Mouse (Mus musculus): ENCODE results near the gene Gsc2. TPM values are rescaled to one million over a fixed set of nuclear protein-coding genes. Genes with fewer than 3 reads are reported as not detected.

Gene Gsc2
- polyA plus RNA-seq, 1 experiment, result not detected

DNA sequence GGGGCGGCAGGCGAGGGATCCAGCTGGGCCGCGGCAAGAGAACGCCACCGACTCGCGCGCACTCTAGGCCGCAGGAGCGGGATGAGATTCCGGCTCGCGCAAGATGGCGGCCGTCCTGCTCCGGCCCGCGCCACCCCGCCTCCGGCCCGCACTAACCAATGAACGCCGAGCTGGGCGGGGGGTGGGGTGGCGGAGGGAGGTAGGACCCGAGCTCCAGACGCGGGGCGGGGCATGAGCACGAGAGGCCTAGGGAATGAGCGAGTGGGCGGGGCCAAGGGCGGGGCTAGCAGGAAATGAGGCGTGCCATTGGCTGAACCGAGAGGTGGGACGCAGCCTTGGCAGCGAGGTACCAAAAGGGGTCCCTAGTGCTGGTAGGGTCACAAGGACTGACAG is 23.3 kb downstream of the Gsc2 start, which contains the start of gene Gm20518:
Gene Gm20518 (minus strand): TSS at position 105 of the 393 bp plus-strand sequence.
- peaks cover 15% of the 10 kb centered on the region for H3K4me1 ChIP-seq (ENCODE audit: control insufficient read depth, insufficient read depth, low read length)
- TF ChIP-seq CTCF (IDR thresholded peaks at IDR 0.05; ENCODE audit: low read depth, low read length), result no peak
- TF ChIP-seq POLR2A (IDR thresholded peaks at IDR 0.05; ENCODE audit: borderline replicate concordance, low read depth, low read length), result no peak
- peak within 1 kb of the TSS; percentile 56 for H3K27ac ChIP-seq (ENCODE audit: insufficient read depth, low read depth, low read length)
- peak within 1 kb of the TSS; percentile 98 for H3K4me3 ChIP-seq (ENCODE audit: insufficient read depth, low read length)

DNA sequence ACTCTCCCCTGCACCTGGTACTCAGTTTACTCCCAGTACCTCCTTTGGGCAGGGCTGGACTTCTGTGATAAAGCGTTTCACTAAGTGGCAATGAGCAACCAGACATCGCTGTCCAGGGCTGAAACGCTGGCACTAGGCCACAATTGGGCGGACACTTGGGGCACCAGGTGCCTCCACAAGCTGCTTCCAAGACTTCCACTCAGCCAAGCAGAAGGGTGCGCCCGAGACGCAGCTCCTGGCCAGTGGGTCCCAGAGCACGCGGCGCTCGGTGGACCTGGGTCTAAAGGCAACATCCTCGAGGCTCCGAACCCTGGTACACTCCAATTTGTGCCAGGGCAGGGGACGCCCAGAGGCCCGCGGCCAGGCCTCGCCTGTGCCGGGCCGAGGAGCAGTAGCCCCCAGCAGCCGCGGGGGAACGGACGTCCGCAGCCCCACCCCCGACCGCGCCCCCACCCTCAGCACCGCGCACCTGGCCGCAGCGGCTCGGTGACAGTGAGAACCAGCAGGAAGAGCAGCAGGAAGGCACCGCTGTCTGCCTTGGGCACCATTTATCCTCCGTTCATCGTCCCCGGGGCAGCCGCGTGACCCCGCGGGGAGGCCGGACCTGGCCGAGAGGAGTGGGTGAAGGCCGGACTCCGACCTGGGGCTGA is 23.8 kb downstream of the Gsc2 start:
- Histone ChIP-seq H3K27ac (ENCODE audit: insufficient read depth, low read depth, low read length) (peak overlapping the region; percentile 56), H3K4me3 (ENCODE audit: insufficient read depth, low read length) (peak overlapping the region; percentile 98), H3K4me1 (ENCODE audit: control insufficient read depth, insufficient read depth, low read length) (peaks cover 15% of the 10 kb centered on the region)
- TF ChIP-seq CTCF (IDR thresholded peaks at IDR 0.05; ENCODE audit: low read depth, low read length) (no peak), POLR2A (IDR thresholded peaks at IDR 0.05; ENCODE audit: borderline replicate concordance, low read depth, low read length) (no peak)

DNA sequence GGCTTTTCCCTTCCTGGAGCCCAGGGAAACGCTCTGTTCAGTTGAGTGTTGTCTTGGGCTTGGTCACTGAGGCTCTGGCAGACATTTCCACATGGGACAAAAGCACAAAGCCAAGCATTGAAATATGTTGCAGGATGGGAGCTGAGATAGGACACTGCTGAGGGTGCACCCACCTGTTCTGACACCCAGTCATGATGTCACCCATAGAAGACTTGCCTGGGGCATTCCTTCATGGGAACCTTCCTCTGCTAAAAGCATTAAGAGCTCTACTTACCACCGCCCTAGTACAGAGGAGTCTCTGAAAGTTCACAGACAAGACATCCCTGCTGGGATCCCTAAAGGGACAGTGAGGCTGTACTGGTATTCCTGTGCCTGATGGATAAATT is 24.5 kb downstream of the Gsc2 start:
- Histone ChIP-seq H3K27ac (ENCODE audit: insufficient read depth, low read depth, low read length) (no peak overlapping the region), H3K4me3 (ENCODE audit: insufficient read depth, low read length) (peak overlapping the region; percentile 98)
- TF ChIP-seq POLR2A (IDR thresholded peaks at IDR 0.05; ENCODE audit: borderline replicate concordance, low read depth, low read length), result no peak
- TF ChIP-seq CTCF (IDR thresholded peaks at IDR 0.05; ENCODE audit: low read depth, low read length), result no peak

DNA sequence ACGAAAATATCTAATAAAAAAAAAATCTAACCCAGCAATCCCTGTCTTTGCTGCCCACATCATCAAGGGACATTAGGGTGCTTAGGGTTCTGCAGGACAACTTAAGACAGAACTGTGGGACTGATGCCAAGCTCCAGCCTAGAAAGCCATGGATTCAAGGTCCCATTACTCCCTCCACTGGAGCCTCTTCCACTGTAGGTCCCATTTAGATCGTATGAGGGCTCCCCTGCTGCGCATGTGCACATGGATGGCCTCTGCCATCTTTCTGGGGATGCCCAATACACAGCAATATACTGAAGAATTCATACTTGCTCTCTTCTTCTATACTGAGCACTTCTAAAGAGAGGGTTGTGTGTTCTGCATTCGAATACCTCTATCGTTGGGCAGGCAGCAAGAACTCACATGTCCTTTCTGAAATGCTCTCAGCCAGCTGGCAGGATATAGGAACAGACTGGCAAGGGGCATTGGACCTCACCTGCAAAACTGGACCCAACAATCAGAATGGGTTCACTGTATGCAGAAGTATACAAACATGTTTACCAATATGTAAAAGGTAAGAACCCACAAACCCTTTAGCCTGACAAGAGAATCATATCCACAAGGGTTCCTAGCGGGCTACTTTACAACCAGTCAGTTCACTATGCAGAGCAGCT is 25.0 kb downstream of the Gsc2 start:
- TF ChIP-seq POLR2A (IDR thresholded peaks at IDR 0.05; ENCODE audit: borderline replicate concordance, low read depth, low read length) (no peak), CTCF (IDR thresholded peaks at IDR 0.05; ENCODE audit: low read depth, low read length) (no peak)
- Histone ChIP-seq H3K4me1 (ENCODE audit: control insufficient read depth, insufficient read depth, low read length) (peaks cover 15% of the 10 kb centered on the region), H3K4me3 (ENCODE audit: insufficient read depth, low read length) (peak overlapping the region; percentile 98; the same call in 1 of the 2 replicates), H3K27ac (ENCODE audit: insufficient read depth, low read depth, low read length) (no peak overlapping the region)

More for the DNA sequence above, 24.5 kb downstream of the Gsc2 start:
- peaks cover 15% of the 10 kb centered on the region for H3K4me1 ChIP-seq (ENCODE audit: control insufficient read depth, insufficient read depth, low read length)

DNA sequence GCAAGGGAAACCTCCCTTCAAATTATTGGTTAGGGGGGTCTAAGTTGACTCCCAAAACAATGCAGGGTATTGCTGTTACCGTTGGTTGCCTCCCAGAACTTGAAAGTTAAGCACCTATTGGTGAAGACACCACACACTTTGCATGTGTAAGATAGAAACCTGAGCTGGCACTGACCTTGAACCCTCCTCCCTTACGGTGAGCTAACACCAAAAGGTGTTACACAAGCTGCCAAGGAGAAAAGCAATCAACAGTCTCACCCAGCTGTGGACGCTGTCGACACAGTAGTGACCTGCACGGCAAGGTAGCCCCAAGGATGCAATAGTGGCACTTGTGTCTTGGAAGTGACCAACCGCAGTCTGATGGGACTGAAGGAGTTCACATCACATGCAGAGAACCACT is 30.7 kb downstream of the Gsc2 start:
- peaks cover 18% of the 10 kb centered on the region for H3K4me1 ChIP-seq (ENCODE audit: control insufficient read depth, insufficient read depth, low read length)
- no peak overlapping the region for H3K4me3 ChIP-seq (ENCODE audit: insufficient read depth, low read length)
- TF ChIP-seq CTCF (IDR thresholded peaks at IDR 0.05; ENCODE audit: low read depth, low read length) (no peak), POLR2A (IDR thresholded peaks at IDR 0.05; ENCODE audit: borderline replicate concordance, low read depth, low read length) (no peak)
- H3K27ac ChIP-seq (ENCODE audit: insufficient read depth, low read depth, low read length), result no peak overlapping the region

DNA sequence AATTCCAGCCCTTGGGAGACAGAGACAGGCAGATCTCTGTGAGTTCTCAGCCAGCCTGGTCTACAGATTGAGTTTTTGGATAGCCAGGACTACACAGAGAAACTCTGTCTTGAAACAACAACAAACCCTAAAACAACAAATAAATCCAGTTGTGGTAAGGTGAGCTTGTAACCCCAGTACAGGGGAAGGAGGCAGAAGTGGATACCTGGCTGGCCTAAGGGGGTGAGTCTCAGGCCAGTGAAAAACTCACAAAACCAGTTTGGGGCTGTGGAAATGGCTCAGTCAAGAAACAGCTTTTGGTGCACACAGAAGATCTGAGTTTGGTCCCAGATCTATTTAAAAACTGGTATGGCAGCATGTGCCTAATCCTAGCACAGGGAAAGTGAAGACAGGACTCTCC is 32.7 kb downstream of the Gsc2 start:
- TF ChIP-seq POLR2A (IDR thresholded peaks at IDR 0.05; ENCODE audit: borderline replicate concordance, low read depth, low read length), result no peak
- no peak for TF ChIP-seq CTCF (IDR thresholded peaks at IDR 0.05; ENCODE audit: low read depth, low read length)
- peaks cover 18% of the 10 kb centered on the region for H3K4me1 ChIP-seq (ENCODE audit: control insufficient read depth, insufficient read depth, low read length)
- no peak overlapping the region for H3K27ac ChIP-seq (ENCODE audit: insufficient read depth, low read depth, low read length)
- H3K4me3 ChIP-seq (ENCODE audit: insufficient read depth, low read length), result no peak overlapping the region

DNA sequence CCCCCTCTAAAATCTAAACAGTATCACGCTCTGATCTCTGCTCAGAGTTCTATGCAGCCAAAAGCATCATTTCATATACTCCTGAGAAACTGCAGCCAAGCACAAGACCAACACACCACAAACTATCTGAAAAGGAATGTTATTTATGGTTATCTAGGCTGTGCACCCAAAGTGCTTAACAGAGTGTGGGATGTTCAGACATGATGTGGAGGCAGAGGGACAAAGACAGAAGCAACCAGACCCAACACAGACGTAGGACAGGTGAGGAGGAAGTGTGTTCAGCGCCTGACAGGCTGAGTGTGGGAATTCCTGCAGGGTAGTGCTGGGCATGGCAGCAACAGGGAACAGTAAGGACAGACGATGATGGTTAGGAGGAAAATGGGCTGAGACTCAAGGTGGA is 35.3 kb downstream of the Gsc2 start:
- Histone ChIP-seq H3K4me3 (ENCODE audit: insufficient read depth, low read length) (no peak overlapping the region), H3K27ac (ENCODE audit: insufficient read depth, low read depth, low read length) (no peak overlapping the region), H3K4me1 (ENCODE audit: control insufficient read depth, insufficient read depth, low read length) (peaks cover 18% of the 10 kb centered on the region)
- TF ChIP-seq POLR2A (IDR thresholded peaks at IDR 0.05; ENCODE audit: borderline replicate concordance, low read depth, low read length) (no peak), CTCF (IDR thresholded peaks at IDR 0.05; ENCODE audit: low read depth, low read length) (no peak)

DNA sequence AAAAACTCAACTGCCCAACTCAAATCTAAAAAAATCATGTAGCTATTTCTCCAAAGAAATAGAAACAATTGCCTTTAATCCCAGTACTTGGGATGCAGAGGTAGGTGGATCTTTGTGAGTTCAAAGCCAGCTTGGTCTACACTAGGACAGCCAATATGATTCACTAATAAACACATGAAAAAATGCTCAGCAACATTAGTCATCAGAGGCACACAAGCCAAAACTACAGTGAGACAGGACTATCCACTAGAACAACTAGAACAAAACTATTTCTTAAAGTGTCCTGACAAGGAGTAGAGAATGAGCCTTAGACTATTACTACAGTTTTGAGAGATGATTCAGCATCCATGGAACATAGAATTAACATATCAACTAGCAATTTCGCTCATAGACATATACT is 38.8 kb downstream of the Gsc2 start:
- TF ChIP-seq POLR2A (IDR thresholded peaks at IDR 0.05; ENCODE audit: borderline replicate concordance, low read depth, low read length) (no peak), CTCF (IDR thresholded peaks at IDR 0.05; ENCODE audit: low read depth, low read length) (no peak)
- Histone ChIP-seq H3K27ac (ENCODE audit: insufficient read depth, low read depth, low read length) (no peak overlapping the region), H3K4me3 (ENCODE audit: insufficient read depth, low read length) (no peak overlapping the region), H3K4me1 (ENCODE audit: control insufficient read depth, insufficient read depth, low read length) (peaks cover 17% of the 10 kb centered on the region)

DNA sequence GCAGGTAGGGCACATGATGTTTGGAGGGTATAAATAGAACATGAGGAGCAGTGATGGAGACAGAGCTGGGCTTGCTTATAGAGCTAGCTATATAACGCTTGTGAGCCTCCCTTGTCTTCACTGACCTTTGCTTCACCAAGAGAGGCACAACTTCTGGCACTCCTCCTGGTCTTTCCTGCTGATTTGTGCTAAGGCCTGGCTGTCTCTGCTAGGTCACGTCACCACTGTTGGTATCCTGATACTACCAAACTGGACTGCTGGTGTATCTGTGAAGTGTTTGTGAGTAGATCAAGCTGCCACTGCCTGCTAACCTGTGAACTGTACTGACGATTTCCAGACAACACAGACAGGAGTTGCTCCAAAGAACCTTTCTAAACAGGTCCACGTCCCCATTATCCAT is 39.7 kb downstream of the Gsc2 start:
- no peak overlapping the region for H3K4me3 ChIP-seq (ENCODE audit: insufficient read depth, low read length)
- H3K27ac ChIP-seq (ENCODE audit: insufficient read depth, low read depth, low read length), result no peak overlapping the region
- TF ChIP-seq CTCF (IDR thresholded peaks at IDR 0.05; ENCODE audit: low read depth, low read length) (no peak), POLR2A (IDR thresholded peaks at IDR 0.05; ENCODE audit: borderline replicate concordance, low read depth, low read length) (no peak)
- peaks cover 13% of the 10 kb centered on the region for H3K4me1 ChIP-seq (ENCODE audit: control insufficient read depth, insufficient read depth, low read length)

DNA sequence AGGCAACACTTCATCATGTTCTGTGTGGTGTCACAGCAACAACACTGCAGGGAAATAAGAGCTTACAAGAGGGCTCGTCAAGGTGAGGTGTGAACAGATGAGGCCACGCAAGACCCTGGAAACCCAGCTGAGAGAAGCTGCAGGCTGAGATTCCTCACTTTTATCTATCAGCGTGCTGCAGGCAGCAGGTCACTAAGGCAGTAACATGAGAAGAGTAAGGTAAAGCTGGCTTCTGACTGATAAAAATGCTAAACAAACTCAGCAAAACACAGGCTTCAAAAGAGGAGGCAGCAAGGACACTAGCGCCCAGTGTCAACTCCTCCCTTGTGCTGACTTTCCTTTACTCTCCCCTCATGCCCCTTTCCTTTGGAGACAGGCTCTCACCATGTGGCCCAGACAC is 41.9 kb downstream of the Gsc2 start:
- Histone ChIP-seq H3K4me3 (ENCODE audit: insufficient read depth, low read length) (no peak overlapping the region), H3K27ac (ENCODE audit: insufficient read depth, low read depth, low read length) (no peak overlapping the region), H3K4me1 (ENCODE audit: control insufficient read depth, insufficient read depth, low read length) (peaks cover 16% of the 10 kb centered on the region)
- no peak for TF ChIP-seq CTCF (IDR thresholded peaks at IDR 0.05; ENCODE audit: low read depth, low read length)
- TF ChIP-seq POLR2A (IDR thresholded peaks at IDR 0.05; ENCODE audit: borderline replicate concordance, low read depth, low read length), result no peak
